Mouse (Mus musculus) gastrocnemius, adult 18-20 months (tissue): ENCODE measurements around the gene Ctbp1. TPM values are rescaled to one million over a fixed set of nuclear protein-coding genes. Genes with fewer than 3 reads are reported as not detected.
A peak's percentile ranks its signal among the peaks of the same experiment; 100 is the strongest.

Source experiments
- DNase-seq: peaks from one replicate; pipeline ENCODE4 v3.0.0; 2021; ENCODE audit warnings: low spot score
- total RNA-seq, 2 experiments: library from RNA; stranded (reverse); gene quantifications; 2 replicates each; pipeline ENCODE4 v1.2.3; 2021

Ctbp1 gene
- total RNA-seq, 2 experiments from 2014 or later: 211 to 229 TPM

DNA sequence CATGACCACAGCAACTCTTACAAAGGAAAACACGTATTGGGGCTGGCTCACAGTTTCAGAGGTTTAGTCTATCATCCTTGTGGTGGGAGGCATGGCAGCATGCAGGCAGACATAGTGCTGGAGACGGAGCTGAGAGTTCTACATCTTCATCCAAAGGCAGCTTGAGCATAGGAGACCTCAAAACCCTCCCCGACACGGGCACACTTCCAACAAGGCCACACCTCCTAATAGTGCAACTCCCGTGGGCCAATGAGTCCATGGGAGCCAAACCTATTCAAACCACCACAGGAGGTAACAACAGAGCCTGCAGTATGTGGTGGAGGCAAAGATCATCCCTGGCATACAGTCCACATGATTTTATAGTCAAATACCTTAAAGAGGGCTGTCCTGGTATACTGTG, 63.5 kb downstream of the Ctbp1 start:
- DNase-seq: no peak

- DNase-seq: no peak
Observed at GRCm38 (mm10) chr5:33210515-33210914, 64.3 kb downstream of the Ctbp1 start.

GRCm38 (mm10) chr5:33208533-33209245, 66.1 kb downstream of the Ctbp1 start:
- no peak for DNase-seq

DNA sequence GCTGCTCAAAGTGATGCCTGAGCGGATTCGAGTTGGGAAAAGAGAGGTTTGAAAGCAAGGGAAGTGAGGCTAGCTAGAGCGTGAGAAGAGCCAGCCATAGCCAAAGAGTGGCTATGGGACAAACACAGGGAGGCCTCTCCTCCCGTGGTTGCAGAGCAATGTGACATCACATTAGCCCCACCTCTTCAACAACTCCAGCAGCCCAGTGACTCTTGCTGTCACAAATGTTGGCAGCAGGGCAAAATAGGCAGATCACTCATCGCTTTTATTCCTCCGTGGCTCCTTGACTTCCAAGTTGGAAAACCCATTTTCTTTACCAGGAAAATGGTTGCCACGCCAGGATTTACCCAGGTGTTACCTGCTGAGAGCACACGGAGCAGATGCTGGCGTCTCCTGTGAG, 67.7 kb downstream of the Ctbp1 start:
- DNase-seq: no peak

DNA sequence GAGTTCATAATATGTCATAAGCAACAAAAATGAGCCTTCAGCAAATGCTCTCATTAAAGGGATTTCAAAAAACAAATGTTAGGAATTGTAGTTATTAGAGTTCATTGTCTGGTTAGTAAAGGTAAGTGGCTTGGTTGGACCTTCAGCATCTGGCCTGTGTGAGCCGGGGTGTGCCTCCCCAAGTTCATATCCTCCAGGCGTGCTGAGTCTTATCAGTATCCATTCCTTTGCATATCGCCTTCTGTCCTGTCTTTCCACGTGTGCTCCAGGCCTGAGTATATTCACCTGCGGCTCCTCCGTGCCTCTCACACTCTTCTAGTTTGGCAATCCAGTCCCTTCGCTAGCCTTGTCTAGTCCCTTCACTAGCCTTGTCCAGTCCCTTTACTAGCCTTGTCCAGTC, 68.5 kb downstream of the Ctbp1 start:
- DNase-seq: no peak

DNA sequence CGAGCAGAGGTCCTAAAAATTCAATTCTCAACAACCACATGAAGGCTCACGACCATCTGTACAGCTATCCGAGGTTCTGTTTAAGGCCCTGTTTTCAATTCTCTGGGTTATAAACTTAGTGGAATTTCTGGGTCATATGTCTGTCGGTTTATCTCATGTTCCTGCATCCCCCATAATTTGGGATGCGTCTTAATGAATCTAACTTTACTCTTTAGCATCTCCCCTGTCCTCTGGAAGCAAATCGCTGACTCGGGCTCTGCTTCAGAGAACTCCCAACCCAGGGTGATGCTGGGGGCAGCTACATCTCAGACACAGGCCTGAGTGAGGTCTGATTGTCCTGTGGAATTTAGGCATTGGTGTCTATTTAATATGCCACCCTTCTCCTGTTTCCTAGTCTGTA, 70.5 kb downstream of the Ctbp1 start:
- no peak for DNase-seq

DNA sequence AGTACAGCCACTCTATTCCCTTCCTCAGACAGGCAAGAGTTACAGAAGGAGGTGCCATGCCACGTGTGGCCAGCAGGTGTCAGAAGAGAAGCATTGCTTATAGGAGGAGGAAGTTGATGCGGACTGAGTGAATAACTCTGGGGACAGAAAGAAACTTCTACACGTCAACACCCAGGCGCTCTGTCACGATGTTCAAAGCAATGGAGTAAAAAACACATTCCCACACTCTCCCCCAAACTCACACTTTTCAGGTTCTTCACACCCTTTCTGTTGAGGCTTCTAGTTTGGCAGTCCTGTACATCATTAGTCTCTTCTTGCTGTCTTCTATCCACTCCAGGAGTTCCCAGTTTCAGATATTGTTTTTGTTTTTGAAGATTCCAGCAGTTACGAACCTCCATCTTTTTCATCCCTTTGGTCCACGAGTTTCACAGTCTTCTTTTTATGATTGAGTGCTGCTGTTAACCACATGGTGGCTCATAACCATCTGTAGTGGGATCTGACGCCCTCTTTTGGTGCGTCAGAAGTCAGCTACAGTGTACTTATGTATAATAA, 71.0 kb downstream of the Ctbp1 start:
- peak; percentile 86 for DNase-seq

DNA sequence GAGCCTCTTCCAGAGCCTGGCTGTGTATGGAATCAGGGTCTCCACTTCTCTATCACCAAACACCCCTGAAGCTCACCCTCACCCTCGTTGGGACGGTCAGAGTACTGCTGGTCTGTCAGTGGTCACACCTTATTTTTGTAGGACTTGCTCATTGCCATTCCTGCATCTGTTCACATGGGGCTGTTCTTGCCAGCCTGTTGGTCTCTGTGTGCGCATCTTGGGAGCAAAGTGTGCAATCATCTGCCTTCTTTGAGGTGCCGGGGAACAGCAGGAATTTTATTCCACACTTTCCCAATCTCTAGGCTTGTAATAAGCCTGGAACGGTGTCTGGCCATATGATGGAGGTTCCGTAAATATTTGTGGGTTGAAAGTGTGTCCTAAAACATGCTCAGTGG, 71.6 kb downstream of the Ctbp1 start:
- DNase-seq: no peak

DNA sequence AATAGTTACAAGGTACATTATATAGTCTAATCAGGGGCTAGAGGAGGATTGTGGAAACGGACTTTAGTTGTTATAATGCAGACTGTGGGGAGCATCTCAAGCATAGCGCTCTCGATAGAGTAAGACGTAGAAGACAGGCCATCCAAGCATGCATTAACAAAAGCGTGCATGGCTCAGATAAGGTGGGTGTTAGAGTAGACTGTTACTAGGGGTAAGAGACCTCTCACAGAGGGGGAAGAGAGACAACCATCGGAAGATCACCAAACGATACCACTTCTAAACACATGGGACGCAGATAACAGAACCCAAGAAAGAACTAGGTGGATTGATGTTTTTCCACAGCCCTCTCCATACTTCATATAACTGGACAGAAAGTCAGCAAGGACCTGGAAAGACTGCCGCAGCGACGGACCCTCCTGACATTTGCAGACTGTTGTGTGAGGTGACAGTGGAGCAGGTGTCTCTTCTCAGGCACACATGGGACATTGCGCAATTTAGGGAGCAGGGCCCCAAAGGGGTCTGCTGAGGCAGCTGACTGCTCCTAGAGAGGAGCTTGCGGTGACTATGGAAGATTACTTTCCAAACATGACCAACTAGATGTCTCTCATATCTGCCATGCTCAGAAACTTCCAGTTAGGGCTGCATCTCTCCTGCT, 72.2 kb downstream of the Ctbp1 start:
- no peak for DNase-seq

GRCm38 (mm10) chr5:33201697-33202096, 73.1 kb downstream of the Ctbp1 start:
- no peak for DNase-seq

- no peak for DNase-seq
Observed at GRCm38 (mm10) chr5:33200071-33200470, 74.7 kb downstream of the Ctbp1 start.

Other genes starting within 250 kb of the Ctbp1 start
- not detected for gene Slc5a1, start 170.8 kb downstream of the Ctbp1 start, total RNA-seq
- 1 to 10 TPM; 1.5 to 1.6 TPM for gene Spon2, start 56.5 kb downstream of the Ctbp1 start, total RNA-seq
- 10 to 100 TPM; 56.5 to 67.7 TPM for gene Maea, start 60.5 kb upstream of the Ctbp1 start, total RNA-seq
- gene Uvssa, start 103.6 kb upstream of the Ctbp1 start, total RNA-seq: 1 to 10 TPM; 2.6 to 2.9 TPM
- not detected for gene Nkx1-1, start 159.0 kb upstream of the Ctbp1 start, total RNA-seq